Mouse (Mus musculus) heart, postnatal 36 days (tissue): Measurements from ENCODE around the gene Naif1. TPM values are rescaled to one million over a fixed set of nuclear protein-coding genes. Genes with fewer than 3 reads are reported as not detected.
"Not testable (repeated sequence)": the region's sequence is repeated elsewhere in the genome, so short reads cannot be mapped to it uniquely, and the experiment has no call there.

Experiments
- DNase-seq, 2 experiments: peaks; one replicate each; pipeline ENCODE4 v3.0.0; 2021 to 2022
- intact Hi-C: fragments of 180-260 bp; cut with DNase I; formaldehyde crosslinking; loops from one replicate; pipeline ENCODE4 v1.15.1; 2025
- total RNA-seq, 2 experiments: library from RNA; stranded (reverse); gene quantifications; 2 replicates each; pipeline ENCODE4 v1.2.3; 2021

The Naif1 gene
- total RNA-seq, 2 experiments from 2014 or later = 3.1 to 3.8 TPM

DNA sequence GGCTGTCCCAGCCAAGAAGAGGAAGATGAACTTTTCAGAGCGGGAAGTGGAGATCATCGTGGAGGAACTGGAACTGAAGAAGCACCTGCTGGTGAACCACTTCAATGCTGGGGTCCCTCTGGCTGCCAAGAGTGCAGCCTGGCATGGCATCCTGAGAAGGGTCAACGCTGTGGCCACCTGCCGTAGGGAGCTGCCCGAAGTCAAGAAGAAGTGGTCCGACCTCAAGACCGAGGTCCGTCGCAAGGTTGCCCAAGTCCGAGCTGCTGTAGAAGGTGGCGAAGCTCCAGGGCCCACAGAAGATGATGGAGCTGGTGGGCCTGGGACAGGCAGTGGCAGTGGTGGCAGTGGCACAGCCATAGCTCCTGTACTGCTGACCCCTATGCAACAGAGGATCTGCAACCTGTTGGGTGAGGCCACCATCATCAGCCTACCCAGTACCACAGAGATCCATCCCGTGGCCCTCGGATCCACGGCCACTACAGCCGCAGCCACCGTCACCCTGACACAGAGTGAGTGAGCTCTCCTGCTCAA, 2.2 kb downstream of the Naif1 start:
- intact Hi-C loops = no loop called here
- DNase-seq = no peak

DNA sequence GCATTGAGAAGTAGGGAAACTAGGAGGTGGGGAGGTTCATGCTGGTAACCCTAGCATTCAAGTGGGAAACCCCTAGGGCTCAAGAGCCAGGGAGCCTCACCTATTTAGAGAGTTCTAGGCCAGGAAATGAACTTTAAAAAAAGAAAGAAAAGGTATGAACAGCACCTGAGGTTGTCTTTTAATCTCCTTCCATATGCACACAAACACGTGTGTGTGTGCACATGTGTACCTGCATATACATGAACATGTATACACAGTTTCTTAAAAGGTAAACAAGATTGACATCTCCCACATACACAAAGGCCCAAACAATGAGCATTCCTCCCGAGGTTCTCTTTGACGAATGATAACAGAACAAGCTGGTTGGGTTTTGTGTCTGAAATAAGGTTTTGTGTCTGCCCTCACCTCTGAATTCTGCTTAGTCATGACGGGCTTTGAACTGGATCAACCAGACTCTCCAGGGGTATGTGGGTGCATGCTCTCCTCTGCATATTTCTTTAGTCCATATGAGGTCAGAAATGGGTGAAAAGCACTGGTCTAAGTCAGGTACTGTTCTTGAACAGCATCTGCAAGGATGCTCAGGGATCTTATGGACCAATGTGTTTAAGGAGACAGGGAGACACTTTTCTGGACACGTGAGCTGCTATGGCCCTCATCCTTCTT, 3.5 kb downstream of the Naif1 start:
- intact Hi-C loops = loop anchor here (2.0 kb wide), 1 partner anchor 37 kb away; no protein-coding TSS in a partner anchor
- DNase-seq = no peak

DNA sequence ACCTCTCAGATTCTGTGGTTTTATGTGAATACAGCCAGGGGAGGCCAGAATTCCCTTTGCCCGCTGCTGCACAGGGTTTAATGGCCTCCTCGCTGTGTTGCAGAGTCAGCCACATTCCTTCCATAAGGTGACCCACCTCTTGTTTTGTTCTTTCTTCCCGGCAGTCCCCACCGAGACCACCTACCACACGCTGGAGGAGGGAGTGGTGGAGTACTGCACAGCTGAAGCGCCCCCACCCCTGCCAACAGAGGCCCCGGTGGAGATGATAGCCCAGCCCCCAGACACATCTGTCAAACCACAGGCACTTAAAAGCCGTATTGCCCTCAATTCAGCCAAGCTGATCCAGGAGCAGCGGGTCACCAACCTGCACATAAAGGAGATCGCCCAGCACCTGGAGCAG, 4.4 kb downstream of the Naif1 start:
- no peak for DNase-seq
- intact Hi-C loops = loop anchor here (2.0 kb wide), 1 partner anchor 38 kb away; no protein-coding TSS in a partner anchor

DNA sequence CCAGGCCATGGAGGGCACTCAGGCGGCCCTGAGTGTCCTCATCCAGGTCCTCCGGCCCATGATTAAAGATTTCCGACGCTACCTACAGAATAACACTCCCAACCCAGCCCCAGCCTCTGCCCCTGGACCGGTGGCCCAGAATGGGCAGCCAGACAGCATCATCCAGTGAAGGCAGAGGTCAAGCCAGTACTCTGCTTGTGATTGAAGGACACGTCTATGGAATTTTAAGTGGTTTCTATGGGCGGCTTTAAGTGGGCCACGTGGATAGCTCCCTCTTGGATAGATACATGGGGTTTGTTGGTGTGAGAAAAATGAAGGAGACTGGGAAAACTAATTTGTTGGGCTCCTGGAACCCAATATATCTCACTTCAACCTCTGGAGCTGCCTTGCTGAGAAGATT, 4.8 kb downstream of the Naif1 start:
- intact Hi-C loops = loop anchor here (2.0 kb wide), 1 partner anchor 38 kb away; no protein-coding TSS in a partner anchor

DNA sequence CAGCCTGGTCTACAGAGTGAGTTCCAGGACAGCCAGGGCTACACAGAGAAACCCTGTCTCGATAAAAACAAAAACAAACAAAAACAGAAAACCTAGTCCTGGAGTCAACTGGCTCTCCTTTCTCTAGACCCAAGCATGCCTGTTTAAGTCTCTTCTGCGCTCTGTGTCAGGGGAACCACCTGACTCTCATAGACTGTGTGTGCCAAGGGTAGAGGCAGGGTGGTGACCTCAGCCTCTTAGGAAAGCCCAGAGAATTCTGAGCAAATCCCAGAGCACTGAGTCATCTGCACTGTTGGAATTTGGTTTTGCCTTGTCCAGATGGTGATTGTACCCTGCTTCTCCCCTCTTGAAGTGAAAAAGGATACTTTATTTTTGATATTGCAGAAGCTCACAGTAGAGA, 8.0 kb downstream of the Naif1 start:
- intact Hi-C loops = no loop called here
- peak in 1 of 2 experiments; percentile 31 for DNase-seq

More for the DNA sequence above, 4.8 kb downstream of the Naif1 start:
- DNase-seq = no peak

DNA sequence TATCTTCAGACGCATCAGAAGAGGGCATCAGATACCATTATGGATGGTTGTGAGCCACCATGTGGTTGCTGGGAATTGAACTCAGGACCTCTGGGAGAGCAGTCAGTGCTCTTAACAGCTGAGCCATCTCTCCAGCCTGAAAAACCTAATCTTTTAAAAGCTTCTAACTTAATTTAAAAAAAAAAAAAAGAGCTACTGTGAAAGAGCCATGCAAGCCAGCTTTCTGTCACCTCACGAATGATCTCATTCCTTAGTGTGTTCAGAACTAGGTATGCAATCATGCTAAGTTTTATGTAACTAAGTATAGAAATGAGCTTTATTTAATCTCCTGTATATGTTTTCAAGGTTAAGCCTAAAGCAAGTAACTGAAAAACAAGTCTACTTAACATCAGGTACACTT, 9.4 kb downstream of the Naif1 start:
- DNase-seq = no peak
- intact Hi-C loops = no loop called here

DNA sequence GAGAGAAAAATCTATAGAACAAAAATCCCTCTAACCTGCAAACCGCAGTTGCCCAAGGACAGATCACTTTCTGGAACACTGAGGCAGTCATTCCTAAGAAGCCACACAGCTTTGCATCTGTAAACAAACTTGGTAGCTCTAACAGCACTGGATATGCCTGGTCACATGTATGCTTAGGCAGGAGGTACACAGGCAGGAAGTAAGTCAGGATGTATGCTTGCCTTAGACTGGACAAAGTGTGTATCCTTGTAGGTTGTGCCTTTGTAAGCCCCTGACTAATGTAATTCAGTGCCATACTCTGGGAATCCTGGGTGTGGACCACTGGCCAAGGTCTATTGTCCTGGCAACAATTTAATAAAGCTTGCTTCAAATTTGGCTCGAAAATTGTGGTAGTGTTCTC, 13.5 kb downstream of the Naif1 start:
- DNase-seq = no peak
- intact Hi-C loops = no loop called here

DNA sequence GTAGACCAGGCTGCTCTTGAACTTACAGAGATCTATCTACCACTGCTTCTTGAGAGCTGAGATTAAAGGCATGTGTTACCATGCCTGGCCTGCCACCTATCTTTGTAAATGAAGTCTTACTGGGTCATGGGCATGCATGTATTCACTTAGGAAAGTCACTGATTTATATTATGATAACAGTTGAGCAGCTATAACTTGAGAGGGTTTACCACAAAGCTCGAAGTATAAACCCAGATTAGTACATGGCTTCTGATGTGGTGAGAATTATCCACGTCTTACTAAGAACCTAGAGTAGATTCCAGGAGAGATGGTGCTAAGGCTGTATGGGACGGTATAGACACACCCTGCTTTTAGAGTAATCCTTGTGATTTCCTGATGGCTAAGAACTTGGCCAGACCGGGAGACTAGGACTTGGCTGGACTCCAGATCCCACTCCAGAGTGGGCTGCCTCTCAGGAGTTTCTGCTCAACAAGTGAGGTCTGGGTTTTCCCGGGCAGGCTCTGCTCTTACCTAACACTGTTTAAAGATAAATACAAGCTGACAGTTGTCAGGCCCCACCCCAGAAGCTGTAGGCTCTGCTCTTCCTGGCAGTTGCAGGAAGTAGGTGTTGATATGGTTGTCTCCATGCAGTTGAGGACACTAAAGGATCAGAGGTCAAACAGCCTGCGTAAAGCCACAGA, 14.1 kb downstream of the Naif1 start:
- DNase-seq = no peak
- intact Hi-C loops = no loop called here

DNA sequence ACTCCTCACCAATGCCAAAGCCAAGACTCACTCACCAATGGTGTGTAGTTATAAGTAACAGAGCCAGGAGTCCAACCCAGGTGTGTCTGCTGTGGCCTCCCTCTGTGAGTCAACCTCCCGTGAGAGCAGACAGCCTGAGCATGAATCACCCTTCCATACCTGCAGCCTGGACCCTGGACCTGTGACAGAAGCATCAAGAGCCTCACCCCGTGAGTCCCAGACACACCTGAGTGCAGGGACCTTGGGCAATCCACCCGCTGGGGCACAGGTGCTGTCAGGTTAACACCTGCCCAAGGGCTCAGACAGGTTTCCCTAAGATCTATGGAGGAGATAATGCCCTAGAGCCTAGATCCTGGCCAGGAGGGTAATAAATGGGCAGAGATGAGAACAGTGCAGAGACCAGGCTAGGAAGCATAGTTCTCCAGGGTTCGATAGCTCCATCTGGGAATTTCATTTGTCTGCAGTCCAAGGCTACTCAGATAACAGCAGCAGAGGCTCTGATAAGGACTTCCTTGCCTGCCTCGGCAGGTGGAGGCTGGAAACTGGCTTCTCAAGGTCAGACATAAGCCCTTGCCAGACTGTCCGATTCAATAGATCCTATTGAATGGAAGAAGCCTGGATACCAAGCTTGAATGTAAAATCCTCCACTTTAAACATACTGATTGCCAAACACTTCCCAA, 20.9 kb downstream of the Naif1 start:
- no peak for DNase-seq
- intact Hi-C loops = no loop called here

DNA sequence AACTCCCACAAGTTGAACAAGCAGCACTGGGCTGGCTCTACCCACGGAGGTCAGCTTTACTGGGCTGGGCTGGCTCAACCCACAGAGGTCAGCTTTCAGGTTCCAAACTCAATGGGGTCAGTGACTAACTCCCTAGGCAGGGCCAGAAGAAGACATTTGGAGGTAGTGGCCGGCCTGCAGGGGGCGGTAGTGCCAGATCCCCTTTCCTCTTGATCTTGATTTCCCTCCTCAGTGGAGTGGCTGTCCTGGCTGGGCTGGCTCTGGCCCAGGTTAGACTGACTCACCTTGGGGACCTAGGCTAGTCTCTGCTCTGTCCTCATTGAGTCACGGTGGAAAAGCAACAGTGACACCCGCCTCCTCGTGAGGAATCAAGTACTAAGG, 21.4 kb downstream of the Naif1 start:
- intact Hi-C loops = no loop called here

DNA sequence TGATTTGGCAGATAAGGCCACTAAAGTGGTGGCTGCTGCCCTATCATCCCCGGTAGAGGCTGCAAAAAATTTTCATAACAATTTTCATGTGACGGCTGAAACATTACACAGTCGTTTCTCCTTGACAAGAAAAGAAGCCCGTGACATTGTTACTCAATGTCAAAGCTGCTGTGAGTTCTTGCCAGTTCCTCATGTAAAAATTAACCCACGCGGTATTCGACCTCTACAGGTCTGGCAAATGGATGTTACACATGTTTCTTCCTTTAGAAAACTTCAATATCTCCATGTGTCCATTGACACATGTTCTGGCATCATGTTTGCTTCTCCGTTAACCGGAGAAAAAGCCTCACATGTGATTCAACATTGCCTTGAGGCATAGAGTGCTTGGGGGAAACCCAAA, 25.1 kb downstream of the Naif1 start:
- intact Hi-C loops, DNase-seq: not testable (repeated sequence)

More for the DNA sequence above, 21.4 kb downstream of the Naif1 start:
- no peak for DNase-seq

DNA sequence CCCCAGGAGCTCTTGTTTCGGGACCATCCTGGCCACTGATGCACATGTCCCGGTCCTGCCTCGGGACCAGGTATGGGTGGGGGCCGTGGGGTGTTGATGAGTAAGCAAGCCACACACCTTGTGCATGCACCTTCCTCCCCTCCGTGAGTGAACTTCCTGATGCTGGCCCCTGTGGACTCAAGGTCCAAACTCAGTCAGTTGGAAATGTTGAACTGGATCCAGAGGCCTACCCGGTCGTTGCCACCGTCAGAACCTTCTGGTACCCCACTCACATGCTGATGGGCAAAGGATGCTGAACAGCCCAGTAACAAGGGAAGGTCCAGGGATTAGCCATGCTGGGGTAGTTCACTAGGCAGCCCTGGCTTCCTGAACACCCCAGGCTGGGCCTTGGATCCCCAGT, 32.1 kb downstream of the Naif1 start:
- intact Hi-C loops = no loop called here

DNA sequence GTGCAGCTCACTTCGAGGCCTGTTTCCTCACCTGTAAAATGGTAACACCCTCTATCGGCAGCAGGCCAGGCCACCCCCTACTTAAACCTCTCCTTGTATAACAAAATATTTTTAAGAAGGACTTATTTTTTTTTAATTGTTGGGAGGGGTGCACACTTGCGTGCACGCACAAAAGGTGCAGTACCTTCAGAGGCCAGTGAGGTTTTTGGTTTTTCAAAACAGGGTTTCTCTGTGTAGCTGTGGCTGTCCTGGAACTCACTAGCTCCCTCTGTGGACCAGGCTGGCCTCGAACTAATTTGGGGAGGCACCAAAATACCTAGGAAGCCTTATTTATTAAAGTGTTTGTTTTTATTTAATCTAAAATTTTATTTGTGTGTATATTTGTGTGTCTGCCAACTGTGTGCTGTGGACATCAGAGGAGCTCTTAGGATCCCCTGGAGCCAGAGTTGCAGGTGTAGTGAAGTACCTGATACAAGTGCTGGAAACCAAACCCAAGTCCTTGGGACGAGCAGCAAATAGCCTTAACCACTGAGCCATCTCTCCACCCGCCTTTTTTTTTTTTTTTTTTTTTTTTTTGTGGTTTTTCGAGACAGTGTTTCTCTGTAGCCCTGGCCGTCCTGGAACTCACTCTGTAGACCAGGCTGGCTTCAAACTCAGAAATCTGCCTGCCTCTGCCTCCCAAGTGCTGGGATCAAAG, 33.1 kb downstream of the Naif1 start:
- intact Hi-C loops = no loop called here
- no peak for DNase-seq

More for the DNA sequence above, 32.1 kb downstream of the Naif1 start:
- no peak for DNase-seq

DNA sequence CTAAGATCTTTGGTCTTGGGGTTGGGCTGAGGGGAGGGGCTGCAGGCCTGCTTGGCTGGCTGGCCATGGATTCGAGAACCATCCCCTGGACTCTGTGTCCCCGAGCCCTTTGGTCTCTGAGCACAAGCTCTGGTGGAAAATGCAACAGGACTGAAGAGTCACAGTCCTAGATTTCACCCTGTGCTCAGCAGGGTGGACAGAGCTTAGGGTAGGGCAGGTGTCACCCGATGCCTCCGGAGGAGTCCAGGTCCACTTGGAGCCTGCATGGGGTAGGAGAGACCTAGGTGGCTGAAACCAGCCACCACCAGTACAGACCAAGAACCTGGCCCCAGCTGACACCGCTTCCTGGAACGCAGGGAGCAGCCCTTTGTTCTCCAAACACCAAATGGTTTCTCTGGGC, 34.7 kb downstream of the Naif1 start:
- DNase-seq = no peak
- intact Hi-C loops = no loop called here

DNA sequence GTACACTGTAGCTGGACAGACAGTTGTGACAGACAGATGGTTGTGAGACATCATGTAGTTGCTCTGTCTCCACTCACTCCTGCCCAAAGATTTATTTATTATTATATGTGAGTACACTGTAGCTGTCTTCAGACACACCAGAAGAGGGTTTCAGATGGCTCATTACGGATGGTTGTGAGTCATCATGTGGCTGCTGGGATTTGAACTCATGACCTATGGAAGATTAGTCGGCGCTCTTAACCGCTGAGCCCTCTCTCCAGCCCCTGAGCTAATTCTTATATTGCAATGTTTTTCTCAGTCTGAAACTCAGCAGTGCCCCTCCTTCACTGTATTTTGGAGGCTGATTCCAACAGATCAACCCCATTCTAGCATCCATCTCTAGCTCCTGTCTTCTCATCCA, 35.5 kb downstream of the Naif1 start:
- no peak for DNase-seq
- intact Hi-C loops = loop anchor here (2.0 kb wide), 2 partner anchors 49 to 133 kb away; partner anchors contain the start of genes Ciz1, Dnm1 and Fam102a

DNA sequence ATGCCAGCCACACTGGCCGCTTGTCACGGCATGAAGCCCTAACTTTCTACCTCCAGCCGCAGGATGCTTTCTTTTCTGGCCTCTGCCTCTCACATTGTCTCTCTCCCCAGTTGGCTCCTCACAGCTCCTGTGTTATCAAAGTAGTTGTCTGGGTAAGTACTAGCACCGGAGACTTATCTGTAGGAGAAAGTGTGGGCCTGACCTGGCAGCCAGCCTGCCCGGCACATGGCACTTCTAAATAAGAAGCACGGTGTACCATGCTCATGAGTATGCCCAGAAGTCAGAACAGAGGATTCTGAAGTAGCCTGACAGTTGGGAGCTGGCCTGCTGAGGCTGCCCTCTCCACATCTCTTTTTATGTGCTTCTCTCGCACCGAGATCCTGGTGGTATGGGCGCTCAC, 35.9 kb downstream of the Naif1 start:
- no peak for DNase-seq
- intact Hi-C loops = loop anchor here (2.0 kb wide), 2 partner anchors 49 to 133 kb away; partner anchors contain the start of genes Ciz1, Dnm1 and Fam102a

DNA sequence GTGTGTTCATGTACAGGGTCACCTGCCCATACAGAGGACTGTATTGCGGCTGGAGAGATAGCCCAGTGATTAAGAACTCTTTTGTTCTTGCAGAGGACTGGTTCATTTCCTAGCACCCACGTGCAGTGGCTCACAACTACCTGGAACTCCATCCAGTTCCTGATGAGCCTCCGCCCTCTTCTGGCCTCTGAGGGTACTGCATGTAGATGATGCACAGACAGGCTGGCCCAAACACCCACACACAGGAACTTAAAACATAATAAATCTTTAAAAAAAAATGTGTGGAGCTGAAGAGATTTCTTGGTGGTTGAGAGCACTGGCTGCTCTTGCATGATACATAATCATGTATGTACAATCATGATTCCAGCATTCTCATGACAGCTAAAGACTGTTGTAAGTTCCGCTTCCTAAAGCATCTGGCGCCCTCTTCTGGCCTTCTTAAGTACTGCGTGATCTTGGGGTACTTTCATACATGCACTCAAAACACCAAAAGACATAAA, 36.9 kb downstream of the Naif1 start:
- DNase-seq = peak; percentile 91 to 94
- intact Hi-C loops = loop anchor here (1.0 to 2.0 kb wide), 3 partner anchors 48 to 134 kb away; partner anchors contain the start of genes Ciz1, Dnm1 and Fam102a

DNA sequence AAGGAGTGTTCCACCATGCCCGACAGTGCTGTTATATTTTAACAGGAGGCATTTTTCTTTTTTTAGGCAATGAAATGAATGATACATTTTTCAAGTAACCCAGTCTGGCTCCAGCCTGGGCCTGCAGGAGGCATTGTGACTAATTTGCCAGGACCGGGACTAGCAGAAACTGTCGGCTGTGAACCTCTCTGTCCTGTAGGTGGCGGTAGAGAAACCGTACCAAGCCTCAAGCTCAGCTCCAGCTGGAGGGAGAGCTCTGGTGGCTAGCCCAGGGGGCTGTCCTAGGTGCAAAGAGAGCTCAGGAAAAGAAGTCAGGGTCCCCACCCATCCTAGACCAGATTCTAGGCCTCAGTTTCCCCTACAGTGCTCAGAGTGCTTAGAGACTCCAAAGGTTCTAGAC, 38.4 kb downstream of the Naif1 start:
- intact Hi-C loops = loop anchor here (1.0 kb wide), 1 partner anchor 78 kb away; no protein-coding TSS in a partner anchor
- peak; percentile 81 for DNase-seq

DNA sequence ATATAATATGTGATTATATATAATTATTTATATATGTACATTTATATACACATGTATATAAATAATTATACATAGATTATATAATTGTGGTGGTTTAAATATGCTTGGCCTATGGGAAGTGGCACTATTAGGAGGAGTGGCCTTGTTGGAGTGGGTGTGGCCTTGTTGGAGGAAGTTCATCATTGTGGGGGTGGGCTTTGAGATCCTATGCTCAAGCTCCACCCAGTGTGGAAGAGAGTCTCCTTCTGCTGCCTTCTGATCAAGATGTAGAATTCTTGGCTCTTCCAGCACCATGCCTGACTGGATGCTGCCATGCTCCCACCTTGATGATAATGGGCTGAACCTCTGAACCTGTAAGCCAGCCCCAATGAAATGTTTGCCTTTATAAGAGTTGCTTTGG, 40.5 kb downstream of the Naif1 start:
- DNase-seq, intact Hi-C loops: not testable (repeated sequence)

DNA sequence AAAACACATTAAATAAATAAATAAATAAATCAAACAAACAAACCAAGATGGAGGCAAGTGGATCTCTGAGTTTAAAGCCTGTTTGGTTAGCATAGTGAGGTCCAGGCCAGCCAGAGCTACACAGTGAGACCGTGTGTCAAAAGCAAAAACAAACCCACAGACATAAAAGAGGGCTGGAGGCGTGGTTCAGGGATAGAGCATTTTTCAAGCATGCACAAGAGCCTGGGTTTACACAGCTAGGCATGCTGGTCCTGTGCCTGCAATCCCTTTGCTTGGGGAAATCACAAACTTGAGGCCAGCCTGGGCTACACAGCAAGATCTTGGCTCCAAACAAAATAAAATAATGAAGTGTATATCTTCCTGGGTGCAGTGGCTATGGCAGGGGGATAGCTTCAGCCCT, 42.4 kb downstream of the Naif1 start:
- intact Hi-C loops = no loop called here
- no peak for DNase-seq
